Mouse (Mus musculus) right cerebral cortex, postnatal 10 days (tissue): ENCODE data around the gene Entpd1.
"Not testable (repeated sequence)": the region's sequence is repeated elsewhere in the genome, so short reads cannot be mapped to it uniquely, and the experiment has no call there.

Source experiments
- DNase-seq, 2 experiments: peaks; one replicate each; pipeline ENCODE4 v3.0.0; 2021; ENCODE audit warnings: low spot score in 2 of 2

The Entpd1 gene

DNA sequence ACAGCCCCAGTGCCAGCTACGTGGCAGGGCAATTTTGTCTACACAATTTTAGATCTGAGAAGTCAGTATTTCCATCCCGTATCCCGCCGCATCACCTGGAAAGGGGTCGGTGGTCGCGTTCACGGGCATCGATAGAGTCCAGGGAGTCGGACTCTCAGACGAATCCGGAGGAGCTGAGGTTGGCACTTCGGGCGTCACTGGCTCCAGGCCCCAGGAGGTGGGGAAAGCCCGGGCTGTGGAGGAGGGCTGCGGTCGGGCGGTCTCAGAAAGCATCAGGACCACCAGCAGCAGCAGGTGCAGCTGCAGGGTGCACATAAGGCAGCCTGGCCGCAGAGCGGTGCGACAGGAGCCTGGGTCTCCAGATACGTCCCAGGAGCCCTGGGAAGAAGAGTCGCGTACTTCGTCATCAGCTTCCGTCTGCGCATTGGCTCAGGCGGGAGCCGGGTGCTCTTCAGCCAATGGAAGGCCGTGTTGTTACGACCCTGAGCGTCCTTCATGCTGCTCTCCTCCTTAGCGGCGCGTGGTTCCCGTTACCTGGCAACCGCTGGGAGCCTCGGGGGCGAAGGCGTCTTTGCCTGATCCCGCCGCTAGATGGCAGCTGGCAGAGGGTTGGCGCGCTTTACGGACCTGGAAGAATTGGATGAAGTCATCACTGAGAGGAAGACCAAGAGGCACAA is at the start of gene Entpd1, which contains the start of gene Tctn3:
Entpd1 (plus strand) TSS at position 537 of the 677 bp plus-strand sequence.
Tctn3 (minus strand) TSS at position 404 of the 677 bp plus-strand sequence.
- peak; percentile 98 for DNase-seq

DNA sequence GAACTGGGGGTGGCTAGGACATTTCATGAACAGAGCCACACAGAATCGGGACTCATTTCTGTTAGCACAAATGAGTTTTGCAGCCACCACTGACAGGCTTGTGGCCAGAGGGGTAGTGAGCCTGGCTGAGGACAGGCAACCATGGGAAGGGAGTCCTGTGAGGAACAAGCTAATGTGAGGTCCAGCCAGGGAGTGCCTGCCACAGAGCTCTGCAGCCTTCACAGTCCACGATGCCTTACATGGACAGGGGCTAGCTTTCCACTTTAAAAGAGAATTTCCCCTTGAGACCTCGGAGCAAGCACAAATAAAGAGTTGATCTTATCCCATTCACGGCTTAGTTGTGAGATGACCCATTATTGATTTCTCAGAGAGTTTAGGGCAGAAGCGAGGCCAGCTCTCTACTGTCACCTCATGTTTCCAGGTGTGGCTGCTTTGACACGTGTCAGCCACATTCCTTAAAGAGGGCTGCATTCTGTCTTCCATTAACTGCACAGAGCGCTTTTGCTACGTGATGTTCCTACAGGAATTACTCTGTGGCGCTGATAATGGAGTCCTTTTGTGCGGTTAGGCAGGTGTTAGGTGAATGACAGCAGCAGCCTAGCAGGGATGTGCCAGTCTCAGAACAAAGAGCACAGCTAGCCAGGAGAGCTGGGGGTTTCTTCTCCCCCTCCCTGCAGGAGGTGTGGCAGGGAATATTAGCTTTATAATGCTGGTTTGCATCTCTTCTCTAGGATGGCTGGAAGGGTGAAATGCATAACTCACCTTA is 48.1 kb upstream of the Entpd1 start:
- DNase-seq, result no peak

DNA sequence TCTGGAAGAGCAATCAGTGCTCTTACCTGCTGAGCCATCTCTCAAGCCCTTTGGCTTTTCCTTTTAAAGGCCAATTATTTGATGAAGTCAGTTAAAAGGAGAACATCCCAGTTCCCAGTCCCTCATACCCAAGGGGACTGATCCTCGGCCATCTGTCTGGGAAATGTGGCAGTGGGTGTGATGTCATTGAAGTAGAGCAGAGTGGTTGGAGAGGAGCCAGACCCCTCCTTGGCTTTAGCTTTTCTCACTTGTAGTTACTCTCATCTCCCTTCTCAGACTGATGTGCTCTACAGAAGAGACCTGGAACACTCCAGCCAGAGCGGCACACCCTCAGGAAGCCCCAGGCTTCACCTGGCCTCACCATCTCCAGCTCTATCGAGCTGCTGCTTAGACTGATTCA is 44.5 kb upstream of the Entpd1 start:
- no peak for DNase-seq

DNA sequence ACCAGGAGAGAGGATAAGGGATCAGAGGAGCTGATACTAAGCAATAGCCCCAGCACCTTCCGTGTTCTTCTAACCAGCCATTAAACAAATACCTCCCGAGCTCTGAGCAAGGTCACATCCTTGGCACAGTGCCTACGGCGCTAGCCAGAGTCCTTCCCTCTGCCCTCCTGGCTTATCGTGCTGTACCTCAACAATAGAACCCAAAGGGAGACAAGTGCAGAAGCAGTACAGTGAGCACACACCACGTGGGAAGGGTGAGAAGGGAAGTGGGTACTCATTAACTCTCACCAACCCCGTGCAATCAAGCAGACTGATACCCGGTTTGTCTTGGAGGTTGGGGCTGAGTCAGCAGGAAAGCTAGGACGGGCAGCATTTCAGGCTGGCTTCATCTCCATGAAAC is 41.4 kb upstream of the Entpd1 start:
- no peak for DNase-seq

DNA sequence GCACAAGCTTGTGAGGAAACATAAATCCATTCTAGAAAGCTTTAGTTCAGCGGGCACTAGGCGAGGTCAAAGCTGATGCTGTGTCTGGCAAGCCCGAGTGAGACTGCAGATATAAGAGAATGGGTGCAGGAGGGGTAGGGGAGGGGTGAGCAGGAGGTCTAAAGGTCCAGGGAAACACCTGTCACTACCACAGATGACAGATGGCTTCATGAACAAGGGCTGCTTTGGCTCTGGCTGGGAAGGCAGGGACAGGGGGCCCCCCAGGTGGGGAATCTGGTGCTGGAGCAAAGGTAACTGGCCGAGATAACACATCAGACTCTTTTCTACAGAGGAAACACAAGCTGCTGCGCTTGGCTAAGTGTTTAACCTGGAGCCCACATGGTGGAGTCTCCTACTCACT is 36.7 kb upstream of the Entpd1 start:
- DNase-seq, result no peak

DNA sequence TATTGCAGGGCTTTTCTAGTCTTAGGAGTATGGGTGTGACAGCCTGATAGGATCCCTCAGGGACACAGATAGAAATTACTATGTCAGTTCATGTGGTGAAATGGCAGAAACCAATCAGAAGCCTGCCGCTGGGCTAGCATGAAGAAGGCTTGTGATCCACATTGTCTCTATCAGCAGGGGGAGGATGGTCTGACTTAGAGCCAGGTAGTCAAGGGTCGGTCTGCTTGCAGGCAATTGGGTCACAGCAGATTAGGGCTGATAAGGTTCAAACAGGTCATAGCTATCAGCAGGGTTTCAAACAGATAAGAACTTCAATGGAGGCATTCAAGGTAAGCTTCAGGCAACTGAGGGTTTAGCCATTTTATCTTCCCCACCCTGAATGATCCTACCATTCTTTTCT is 31.3 kb upstream of the Entpd1 start:
- DNase-seq, result no peak

DNA sequence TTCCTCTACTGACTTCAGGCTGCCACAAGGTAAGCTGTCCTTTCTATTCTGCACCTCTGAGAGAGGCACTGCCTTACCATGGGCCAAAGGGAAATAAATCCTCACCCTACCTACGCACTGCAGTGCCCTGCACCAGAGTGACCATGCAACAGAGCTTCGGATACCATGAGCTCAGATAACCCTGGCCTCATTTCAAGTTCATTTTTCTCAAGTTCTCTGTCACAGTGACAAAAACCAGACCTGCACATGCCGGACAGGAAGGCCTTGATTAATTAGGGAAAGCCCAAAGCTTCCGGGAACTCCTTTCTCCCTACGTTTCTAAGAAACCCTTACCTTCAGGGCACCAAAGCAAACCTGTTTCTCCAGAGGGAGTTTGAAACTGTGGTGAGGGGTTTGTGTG is 30.5 kb upstream of the Entpd1 start:
- no peak for DNase-seq

DNA sequence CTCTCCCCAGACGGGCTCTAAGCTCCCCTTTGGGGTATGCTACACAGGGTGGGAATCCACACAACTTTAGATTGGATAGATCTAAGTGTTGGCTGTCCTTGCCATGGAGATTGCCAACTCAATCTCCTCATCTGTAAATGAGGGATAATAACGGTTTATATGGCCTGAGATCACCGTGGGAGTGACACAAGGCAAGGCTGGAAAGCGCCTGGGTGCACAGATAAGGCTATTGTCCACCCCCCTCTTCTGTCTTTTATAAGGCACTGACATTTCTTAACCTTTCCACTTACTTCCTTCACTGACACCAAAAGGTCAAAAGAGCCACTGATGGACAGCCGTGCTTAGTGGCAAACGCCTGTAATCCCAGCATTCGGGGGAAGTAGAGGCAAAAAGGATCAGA is 25.3 kb upstream of the Entpd1 start:
- DNase-seq, result no peak

DNA sequence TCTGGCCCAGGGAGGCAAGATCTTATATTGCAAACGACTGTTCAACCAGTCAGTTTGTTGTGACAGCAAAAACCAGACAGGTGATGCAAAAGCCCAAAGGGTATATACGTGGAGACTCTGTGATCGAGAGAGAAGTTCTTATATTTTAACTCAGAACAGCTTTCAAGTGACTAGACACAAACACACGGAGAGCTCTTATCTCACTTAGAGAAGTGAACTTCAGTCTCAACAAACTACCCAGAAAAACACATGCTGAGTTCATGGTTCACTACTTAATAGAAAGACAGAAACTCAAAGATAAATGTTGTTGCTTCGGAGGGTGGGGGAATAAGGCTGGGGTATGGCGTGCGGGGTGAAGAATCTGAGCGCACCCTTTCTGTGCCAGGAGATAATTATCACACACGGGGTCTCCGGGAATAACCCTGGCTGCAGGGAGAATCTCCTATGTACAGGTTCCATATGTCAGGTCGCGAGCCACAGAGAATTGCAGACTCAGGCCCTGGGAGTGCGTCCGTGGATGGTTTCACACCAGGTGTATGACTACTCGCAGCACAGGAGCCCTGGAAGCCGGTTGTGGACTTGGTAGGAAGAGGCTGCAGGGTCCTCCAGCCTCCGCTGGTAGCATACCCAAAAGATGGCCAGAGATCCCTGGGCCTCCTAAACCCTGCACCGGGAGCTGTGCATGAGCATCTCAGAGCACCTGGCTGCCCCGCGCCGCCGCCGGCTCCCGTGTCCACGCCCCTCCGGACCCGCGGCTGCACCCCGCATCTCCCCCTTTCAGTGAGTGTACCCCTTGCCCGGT is 24.5 kb upstream of the Entpd1 start:
- peak in 1 of 2 experiments; percentile 34 for DNase-seq

DNA sequence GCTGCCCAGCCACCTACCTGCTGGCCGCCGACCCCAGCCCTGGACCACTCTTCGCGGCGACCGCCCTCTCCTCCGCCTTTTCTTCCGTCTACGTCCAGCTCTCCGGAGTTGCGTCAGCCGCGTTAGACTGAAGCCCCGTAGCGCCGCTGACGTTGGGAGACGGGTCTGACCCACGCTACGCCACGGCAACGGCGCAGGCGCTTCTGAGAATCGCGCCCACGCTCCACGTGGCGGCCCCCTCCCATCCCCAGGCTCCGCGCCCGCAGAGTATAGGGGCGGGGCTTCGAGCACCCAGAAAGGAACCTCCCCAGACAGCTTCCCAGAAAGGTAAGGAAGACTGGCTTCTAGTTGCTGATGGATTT is 23.9 kb upstream of the Entpd1 start, which contains the start of gene Aldh18a1:
Aldh18a1 (minus strand) TSS at position 171 of the 362 bp plus-strand sequence.
- DNase-seq, result peak; percentile 96

DNA sequence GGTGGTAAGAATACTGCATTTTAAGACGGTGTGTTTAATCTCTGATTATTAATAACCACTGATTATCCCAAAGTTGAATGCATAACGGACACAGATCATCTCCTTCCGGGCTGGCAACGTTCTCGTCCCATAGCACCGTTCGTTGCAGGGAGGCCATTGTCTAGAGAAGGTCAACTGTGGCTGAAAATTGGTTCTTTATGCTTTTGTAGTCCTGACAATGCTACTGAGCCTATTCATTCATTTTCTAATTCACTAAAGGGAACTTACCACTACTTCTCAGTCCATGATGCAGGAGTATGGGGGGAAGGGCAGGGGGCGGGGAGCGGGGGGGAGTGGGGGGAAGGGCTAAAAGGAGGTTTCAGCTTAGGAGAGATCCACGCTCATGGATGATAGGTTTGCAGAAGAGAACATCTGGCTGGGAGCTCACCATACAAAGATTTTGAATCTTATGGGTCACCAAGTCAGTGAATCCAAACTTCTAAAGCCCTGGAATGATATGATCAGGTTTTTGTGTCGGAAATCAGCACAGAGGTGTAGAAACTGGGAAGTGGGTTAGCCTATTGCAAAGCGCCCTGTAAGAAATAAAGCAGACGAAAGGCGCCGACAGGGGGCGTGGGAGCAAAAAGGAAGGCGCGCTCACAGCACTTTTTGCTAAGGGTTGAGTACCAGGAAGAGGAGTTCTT is 23.2 kb upstream of the Entpd1 start:
- DNase-seq, result peak; percentile 90 to 93

DNA sequence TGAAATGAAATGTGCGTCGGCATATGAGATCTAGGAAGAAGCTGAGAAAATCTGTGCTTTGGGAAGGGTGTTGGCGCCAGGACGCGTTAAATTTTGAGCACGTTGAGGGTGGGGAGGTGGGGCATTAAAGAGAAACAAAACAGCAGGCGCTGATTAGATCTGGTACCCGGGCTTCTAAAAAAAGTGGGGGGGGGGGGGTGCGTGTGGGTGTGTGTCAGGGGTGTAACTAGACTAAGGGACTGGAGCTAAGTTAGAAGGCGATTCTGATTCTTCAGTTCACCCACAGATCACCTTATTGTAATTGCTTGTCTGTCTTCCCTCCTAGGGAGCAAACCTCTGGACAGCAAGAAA is 22.7 kb upstream of the Entpd1 start:
- no peak for DNase-seq

DNA sequence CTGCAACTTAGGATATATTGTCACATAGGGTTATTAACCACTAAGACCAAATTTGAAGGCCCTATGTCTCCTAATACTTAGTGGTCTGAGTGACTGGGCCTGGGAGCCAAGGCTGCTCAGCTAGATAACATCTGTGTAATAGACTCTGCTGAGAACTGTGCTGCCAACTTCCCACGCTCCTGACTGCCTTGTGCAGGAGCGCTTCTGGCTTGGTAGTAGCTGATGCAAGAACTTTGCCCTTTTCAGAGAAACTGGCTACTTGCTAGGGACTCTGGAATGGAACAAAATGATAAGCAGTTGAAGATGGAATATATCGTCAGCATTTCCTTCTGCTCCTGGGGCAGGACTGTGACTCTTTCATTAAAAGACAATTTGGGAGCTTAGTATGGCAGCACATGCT is 16.9 kb upstream of the Entpd1 start:
- DNase-seq, result no peak

DNA sequence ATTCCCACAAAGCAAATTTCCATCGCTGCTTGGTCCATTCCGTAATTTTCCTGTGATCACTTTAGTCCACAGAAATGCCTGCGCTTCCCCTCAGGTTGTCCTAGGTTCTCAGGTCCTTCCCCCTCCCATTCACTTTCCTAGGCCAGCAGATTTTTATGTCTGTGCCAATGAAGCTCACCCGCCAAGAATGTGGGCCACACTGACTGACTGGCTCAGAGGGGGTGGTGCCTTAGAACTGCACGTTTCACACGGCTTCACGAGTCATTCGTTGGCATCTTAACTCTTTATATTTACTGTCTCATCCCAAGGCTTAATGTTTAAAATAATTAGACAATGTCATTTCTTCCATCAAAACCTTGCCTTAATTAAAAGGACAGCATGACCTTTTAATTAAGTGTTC is 16.3 kb upstream of the Entpd1 start:
- no peak for DNase-seq

DNA sequence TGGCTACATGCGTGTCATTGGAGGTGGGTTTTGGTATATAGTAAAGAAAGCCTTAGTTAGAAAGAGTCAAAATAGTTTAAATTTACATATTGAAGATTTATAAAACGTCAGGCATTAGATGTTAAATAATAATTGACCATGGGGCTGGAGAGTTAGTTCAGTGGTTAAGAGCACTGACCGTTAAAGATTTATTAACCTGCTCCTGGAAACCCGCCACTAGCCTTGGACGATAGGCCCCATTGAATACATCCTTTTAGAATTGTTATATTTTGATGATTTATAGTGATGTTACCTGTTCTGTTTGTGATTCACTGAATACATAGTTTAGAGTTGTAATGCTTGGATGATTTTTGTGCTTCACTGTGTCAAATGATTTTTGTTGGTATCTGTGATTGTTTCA is 11.3 kb upstream of the Entpd1 start:
- DNase-seq, result not testable (repeated sequence)

DNA sequence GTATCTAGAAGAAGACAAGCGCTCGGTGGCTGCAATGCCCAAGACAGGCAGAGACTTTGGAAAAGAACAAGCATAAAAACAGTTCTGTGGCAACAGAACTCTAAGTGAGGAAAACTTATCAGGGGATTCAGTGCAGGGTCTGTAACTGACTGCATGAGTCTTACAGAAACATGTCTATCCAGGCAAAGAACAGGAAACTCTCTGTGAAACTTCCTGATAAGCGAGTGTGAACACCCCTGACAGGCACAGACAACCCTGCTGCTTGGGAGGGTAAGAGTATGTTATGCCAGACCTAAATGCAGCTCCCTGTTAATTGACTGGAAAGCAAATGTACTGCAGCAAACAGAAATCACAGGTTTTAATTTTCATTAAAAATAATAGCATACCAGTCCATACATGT is 10.3 kb upstream of the Entpd1 start:
- DNase-seq, result no peak

DNA sequence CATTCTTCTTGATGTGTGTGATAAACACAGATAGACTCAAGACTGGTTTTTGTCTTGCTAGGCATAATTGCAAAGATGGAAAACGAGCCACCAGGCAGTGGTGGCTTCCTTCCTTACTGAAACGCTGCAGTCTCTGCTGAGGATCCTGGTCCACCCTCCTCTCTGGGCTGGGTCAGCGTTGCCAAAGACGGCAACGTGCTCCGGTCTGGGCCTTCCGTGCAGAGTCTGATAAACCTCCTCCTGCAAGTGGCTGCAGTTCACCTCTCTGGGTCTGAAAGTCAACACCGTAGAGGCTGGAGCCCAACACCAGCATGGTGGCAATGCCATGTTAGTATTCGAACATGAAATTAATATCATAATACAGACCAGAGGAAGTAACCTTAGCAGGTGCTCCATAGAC is 7.0 kb upstream of the Entpd1 start:
- DNase-seq, result no peak

DNA sequence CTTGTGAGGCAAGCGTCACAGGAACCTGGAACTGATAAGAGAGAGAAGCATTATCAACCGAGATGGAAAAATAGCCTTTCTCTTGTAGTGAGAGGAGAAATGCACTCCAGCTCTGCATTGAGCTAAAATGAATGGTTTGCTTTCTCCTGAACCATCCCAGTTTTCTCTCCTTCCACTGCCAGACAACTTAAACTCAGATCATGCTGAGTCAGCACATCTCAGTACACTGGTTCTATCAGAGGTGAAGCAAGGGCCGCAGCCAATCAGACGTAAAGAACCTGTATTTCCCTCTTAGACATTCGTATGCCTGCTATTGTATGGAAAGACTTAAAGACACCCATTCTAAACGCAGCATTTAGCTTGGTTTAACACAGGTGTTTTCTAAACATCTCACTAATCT is 4.5 kb upstream of the Entpd1 start:
- no peak for DNase-seq

DNA sequence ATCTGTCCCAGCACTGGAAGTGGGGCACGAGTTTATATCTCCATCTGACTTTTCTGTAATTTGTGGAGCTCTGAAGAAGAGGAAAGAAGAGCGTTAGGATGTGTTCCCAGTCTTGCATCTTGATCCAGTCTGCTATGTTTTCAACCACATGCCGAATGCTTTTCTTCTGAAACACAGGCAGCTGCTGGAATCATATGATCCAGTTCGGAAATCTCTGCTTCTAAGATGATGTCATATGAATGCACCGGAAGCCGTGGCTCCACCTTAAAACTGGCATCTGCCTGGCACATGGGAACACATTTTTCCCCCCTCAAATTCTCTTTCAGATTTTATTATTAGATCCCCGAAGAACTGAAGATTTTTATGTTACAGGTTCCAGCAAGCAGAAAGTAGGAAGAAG is 2.6 kb downstream of the Entpd1 start:
- no peak for DNase-seq

DNA sequence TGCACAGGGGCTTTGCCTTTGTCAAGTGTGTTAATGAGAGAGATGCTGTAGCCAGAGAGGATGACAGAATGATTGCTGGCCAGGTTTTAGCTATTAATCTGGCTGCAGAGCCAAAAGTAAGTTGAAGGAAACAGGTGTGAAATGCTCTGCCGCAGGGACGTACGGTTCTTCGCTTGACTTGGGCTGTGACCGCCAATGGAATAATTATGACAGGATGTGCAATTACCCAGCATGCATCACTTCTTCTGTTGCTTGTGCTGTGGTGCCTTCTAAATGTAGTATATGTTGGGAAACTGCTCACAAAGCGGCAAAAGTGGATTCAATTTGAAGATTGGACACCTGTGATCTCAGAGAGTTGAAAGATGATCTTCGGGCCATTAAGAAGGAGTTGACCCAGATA is 3.9 kb downstream of the Entpd1 start:
- DNase-seq, result no peak

DNA sequence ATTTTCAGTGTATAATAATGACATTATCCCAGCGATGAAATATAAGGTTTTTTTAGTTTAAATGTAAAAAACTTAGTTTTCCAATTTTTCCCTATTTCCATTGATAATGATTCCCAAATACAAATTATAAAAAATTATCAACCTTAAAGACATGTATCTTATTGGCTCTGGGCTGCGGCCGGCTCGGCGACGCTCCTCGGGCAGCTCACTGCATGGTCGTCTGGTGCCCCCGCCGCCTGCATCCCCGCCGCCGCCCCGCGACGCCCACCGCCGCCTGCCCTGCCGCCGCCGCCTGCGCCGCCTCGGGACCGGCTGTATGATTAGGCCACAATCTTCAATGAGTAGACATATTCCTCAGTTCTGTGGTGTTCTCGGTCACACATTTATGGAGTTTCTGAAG is 9.4 kb downstream of the Entpd1 start:
- not testable (repeated sequence) for DNase-seq

DNA sequence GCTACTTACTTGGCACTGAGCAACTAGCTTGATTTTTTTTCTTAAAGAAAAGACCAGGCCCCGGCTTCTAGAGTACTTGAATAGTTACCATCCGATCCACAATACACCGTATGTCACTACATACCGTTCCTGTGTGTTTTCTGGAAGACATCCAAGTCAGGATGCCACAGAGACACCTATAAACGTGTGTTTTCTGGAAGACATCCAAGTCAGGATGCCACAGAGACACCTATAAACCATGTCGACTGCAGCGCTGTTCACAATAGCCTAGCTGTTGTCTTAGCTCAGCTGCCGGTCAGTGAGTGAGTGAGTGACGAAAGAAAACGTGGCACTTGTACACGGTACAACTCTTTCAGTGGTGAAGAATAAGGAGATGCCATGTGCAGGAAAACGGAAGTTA is 13.8 kb downstream of the Entpd1 start:
- no peak for DNase-seq
